Mouse (Mus musculus) gastrocnemius, adult 18-20 months (tissue): ENCODE data around the gene Drd4. TPM values are rescaled to one million over a fixed set of nuclear protein-coding genes. Genes with fewer than 3 reads are reported as not detected.
A peak's percentile ranks its signal among the peaks of the same experiment; 100 is the strongest.
"Not testable (repeated sequence)": the region's sequence is repeated elsewhere in the genome, so short reads cannot be mapped to it uniquely, and the experiment has no call there.

Experiments used
- DNase-seq: peaks from one replicate; pipeline ENCODE4 v3.0.0; 2021; ENCODE audit warnings: low spot score
- long read RNA-seq, 2 experiments: library from polyadenylated mRNA; stranded (forward); transcript quantifications; one replicate each; pipeline ENCODE4 v2.0.0; 2021
- total RNA-seq, 2 experiments: library from RNA; stranded (reverse); gene quantifications; 2 replicates each; pipeline ENCODE4 v1.2.3; 2021

Drd4 gene
- total RNA-seq = not detected
- long read RNA-seq, experiment 1 = 0 reads
- long read RNA-seq, experiment 2 = 0 reads

DNA sequence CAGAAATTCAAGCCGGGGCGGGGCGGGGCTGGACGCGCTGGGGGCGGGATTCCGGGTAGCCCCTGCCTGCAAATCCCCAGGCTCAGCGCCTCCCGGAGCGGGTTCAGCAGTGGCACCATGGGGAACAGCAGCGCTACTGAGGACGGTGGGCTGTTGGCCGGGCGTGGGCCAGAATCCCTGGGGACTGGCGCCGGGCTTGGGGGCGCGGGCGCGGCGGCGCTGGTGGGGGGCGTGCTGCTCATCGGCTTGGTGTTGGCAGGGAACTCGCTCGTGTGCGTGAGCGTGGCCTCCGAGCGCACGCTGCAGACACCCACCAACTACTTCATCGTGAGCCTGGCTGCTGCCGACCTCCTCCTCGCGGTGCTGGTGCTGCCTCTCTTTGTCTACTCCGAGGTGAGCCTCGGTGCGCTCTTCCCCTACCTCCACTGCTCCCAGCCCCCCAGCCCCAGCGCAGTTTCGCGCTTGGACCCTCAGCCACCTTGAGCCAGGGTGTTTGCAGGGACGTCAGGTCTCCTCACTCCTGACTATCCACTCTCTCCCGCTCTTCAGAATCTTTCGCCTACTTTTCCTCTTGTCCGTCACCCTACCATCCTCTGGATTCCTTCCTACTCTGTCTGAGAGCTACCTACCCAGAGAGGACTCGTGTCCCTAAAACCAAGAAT, at the start of gene Drd4:
Gene Drd4 (plus strand): TSS at position 86 of the 662 bp plus-strand sequence.
- DNase-seq = no peak

DNA sequence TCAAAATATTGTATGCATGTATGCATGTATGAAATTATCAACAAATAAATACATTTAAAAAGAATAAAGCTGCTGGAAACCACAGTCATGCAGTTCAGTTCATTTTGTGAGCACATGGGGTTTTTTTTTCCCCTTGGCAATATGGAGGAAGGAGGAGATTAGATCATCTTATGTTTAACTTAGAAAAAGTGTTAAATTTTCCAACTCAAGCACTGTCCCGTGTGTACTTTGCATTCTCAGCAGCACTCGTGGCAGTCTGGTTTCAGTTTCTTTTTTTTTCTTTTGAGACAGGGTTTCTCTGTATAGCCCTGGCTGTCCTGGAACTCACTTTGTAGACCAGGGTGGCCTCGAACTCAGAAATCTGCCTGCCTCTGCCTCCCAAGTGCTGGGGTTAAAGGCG, 41.3 kb upstream of the Drd4 start:
- DNase-seq = not testable (repeated sequence)

DNA sequence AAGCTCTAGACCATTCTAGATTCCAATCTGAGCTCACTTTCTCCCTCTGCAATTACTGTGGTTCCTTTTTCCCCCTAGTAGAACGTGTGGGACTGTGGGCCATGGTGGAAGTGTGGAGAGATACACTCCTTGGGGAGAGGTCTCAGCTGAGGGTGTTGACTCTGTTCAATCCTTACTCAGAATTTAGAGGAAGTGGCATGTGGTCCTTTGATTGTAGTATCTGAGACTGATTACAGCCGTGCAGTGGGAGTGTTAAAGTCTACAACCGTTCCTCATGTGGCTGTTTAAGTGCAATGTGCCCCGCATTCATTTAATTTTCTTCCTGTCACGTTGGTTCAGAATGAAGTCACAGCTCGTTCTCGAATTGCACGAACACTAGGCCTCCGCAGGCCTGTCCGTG, 35.6 kb upstream of the Drd4 start:
- DNase-seq = no peak

DNA sequence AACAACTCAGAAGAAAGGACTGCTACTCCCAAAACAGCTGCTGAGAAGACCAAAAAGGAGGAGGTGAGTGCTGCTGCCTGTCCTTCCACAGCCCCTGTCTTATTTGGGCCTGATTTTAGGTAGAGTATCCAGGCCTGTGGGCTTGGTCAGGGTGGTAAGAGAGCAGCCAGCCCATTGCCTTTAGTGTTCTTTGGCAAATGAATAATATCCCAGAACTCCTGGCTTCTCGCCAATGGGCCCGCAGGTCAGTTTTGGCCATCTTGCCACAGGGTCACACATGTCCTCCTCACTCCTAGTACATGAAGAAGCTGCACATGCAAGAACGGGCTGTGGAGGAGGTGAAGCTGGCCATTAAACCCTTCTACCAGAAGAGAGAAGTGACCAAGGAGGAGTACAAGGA, 30.3 kb upstream of the Drd4 start:
- DNase-seq = no peak

DNA sequence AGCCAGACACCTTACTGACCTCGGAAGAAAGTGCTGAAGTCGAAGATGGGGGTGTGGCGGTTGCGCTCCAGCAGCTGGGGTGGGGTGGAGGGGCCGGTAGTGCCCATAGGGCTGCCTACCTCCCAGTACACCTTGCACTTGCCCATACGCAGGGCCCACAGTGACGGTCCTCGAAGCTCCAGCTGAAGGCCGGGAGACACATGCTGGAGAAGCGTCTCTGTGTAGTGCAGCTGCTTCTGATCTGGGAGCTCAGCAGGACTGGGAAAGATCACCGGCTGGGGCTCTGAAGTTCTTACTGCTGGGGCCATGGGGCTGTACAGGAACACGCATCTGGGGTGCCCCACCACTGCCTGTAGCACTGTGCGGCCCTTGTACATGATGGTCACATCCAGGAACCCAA, 28.2 kb upstream of the Drd4 start:
- DNase-seq = no peak

DNA sequence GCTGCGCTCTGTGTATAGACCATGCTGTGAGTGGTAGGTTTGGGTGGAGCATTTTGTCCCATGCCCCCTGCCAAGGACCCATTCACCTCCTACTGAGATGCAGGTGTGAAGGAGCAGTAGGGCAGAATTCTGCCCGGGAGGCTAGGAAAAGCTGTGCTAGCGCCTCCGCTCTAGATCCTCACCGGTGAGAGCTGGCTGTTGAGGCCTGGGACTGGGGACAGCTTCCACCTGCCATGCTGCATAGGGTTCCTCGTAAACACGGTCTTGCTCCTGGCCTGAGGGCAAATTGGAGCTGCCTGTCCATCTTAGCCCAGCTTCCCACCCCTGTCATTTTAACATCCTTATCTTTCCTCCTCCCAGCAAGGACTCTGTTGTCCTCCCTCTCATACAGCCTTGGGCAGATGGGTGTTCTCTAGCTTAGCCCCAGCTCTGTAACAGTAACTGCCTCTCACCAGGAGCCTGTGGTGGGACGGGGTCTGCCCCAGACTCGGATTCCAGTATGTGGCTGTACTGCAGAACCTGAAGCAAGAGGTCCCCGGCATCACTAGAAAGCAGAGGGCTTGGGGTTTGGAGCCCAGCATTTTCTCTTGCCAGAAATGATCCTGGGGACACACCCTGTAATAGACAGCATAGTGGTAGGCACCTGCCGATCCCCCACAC, 27.6 kb upstream of the Drd4 start:
- no peak for DNase-seq

DNA sequence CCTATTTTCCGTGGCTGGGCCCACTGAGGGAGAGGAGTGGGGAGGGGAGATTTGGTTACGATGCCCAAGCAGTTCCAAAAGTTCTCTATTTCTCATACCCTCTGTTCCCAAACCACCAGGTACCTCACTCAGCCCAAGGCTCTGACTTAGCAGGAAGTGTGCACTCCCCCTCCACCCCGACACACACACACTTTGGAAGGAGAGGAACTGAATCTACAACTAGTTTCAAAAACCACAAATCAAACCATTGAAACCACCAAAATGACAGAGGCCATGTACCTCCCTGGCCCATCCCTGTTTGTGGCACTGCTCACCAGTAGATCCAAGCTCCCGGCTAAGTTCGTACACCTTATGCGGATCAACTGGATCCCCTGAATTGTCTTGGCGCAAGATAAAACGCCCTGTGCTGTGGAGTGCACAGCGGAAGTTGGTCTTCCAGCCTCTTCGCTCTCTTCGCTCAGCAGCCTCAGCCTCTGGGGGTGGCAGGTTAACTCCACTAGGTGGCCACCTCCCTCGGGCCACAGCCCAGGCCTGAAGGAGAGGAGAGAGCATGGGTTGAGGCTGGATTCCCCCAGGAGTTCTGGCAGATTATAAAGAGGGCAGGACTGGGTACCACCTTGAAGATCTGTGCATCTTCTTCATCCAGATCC, 26.9 kb upstream of the Drd4 start:
- peak; percentile 22 for DNase-seq

DNA sequence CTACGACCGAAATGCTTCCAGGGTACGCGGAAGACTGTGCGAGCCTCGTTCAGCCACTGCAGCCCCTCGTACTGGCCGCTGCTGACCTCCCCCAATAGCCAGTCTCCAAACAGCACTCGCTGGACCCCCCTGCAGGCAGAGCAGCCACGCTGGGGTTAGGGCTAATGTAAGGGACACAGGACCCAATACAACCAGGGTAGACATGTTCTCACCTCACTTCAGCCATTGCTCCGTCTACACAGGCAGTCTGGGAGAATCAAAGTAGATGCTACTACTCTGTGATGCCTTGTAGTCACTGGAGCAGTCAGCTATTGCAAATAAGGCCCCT, 26.4 kb upstream of the Drd4 start:
- DNase-seq = no peak

DNA sequence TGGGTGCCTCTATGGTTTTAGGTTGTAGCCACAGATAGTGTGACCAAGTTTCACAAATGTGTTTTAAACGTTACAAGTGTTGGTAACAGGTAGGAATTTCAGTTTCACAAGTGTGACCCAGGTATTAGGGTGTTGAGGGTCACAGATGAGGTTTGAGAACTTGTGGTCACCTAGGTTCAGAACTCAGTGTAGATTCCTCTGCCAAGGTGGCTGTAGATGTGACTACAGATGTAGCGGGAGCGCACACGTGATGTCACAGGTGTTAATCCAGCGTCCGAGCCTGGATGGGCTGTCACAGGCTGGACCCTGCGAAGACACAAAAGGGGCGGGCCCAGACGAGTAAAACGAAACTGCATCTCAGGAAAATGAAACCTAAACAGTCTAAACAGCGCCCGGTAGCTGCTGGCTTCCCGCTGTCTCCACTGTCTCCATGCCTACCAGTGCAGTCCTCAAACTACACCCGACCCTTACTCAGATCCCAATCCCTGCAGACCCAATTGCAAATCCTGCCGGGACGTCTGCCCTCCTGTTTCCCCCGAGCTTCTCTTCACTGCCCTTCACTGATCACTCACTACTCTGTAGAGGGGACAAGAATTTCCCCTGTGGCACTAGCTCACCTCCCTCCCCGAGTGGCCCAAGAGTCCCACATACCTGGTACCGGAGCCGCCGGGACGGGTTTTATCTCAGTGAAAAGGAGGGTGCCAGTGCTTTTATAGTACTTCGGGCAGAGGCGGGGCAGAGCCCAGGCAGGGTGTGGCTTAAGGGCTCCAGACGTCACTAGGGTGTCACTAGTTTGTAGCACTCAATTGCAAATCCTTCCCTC, 25.9 kb upstream of the Drd4 start, which contains the start of gene Irf7:
Gene Irf7 (minus strand): TSS at position 743 of the 823 bp plus-strand sequence.
- peak; percentile 68 for DNase-seq

DNA sequence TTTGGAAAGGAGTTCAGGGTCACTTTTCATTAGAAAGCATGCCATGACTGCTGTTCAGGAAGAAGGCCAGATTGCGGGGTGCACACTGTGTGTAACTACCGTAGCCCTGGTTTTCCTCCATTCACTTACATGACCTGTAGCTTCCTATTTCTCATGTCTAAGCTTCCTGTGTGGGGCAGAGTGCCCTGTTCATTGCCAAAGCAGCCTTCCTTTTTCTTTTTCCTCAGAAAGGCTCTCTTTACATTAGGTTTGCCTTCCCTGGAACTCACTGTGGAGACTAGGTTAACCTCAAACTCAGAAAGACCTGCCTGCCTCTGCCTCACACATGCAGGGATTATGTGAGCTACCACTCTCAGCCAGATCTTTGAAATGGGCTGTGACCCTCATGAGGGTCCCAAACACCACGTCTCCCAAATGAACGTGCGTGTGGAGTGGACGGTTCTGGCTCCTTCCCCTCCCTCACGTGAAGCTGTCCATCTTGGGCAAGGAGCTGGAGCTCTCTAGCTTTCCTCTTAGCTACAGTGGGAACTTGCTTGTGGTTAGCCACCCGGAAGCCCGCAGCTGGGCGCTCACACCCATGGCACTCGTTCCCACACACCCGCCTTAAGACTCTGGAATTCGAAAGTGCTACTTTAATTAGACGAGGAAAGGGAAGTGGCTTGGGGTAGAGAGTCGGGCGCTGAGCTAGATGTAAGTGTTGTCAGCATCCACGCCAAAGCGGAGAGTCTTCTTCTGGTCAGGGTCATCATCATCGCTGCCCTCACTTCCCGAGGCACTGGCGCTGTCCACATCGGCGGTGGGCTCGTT, 23.1 kb upstream of the Drd4 start:
- DNase-seq = no peak

DNA sequence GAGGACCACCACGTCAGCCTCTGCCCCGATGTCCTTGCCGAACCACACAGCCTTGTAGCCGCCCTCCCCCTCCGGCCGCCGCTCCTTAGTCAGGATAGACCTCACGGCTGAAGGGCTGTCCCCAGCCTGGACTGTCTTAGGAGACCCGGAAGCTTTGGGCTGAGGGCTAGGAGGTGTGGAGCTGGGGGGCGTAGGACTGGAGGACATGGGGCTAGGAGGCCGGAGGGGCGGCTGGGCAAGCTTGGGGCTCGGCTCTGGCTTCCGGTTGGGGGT, 22.6 kb upstream of the Drd4 start:
- no peak for DNase-seq

DNA sequence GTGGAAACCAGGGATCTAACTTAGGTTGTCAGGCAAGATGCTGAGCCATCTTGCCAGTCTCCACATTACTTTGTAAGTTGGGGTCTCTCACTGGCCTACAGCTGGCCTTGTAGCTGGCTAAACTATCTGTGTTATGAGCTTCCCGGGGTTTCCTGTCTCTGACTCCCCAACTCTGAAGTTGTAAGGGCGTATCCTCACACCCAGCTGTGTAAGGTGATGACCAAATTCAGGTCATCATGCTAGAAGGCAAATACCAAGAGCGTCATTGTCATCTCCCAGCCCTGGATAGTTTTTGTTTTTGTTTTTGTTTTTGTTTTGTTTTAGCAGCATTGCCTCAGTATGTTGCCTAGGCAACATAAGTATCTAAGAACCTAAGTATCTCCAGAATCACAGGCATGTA, 21.2 kb upstream of the Drd4 start:
- DNase-seq = no peak

DNA sequence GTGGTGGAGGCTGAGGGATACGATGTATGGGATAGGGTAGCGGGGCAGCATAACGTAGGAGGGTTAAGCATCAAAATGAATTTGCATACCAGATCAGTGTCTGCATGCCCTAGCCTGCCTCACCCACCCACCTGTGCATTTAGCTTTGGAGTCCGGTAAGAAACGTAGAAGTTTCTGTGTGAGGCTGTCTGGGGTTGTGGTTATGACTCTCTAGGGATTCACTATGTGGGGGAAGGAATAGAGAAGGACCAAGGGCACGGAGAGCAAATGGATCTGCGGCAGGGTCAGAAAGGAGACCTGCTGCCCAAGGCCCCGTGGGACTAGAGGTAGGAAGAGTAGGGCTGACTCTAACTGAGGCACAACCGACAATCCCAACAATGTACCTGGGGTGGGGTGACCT, 16.4 kb upstream of the Drd4 start:
- no peak for DNase-seq

DNA sequence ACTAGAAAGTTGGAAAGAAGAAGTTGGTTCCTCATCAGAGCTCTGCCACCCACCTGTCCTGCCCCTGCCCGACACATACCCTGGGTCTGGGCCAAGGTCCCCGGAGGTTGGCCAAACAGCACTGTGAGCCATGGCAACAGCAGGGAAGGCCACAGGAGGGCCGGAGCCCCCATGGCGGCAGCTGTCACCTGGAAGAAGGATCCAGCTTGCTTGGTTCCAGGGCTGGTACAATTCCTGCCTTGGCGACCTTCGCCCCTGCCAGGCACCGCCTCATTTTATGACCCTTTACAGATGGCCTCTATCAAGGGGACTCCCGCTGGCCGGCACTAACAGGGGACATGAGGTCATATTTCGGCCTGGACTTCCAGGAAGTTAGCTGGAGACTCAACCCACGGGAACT, 15.3 kb upstream of the Drd4 start, which contains the start of gene Cdhr5:
Gene Cdhr5 (minus strand): TSS at position 241 of the 400 bp plus-strand sequence.
- no peak for DNase-seq

DNA sequence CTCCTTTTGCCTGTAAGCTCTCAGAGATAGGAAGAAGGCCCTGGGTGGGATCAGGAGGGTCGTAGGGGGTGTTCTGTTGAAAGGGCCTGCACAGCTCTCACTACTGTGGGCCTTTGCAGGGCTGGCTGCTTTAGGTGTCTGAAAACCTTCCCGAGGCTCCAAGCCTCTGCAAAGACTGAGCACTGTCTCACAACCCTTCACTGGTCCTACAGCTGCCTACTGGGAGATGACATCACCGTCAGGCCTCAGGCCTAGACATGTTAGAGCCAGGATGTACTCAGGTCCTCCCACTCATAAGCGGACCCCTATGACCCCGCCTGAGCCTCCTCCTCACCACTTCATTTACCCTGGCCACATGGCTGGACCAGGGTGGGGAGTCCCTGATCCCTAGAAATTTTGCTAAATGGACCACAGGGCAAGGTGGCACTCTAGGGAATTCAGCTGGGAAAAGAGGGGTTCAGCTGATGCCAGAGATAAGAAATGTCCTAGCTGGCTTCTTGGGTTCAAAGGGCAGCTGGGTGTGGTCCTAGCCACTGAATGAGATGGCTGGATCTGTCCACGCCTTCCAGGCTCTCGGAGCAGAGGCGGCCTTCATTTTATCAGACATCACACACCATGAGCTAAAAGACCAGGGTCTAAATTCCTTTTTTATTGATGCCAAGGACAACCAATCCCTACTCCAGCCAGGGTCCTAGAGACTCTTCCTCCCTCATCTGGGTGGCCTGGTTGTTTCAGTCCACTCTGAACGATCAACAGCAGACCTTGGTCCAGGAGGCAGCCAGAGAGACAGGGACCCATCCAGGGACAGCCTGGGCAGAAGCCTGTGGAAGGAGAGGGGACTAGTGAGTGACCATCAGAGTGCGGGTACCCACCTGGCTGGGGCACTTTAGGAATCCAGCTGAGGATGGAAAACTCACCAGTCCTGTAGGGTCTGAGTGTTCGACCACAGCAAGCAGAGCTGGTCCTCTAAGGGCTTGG, 13.8 kb upstream of the Drd4 start:
- DNase-seq = no peak

DNA sequence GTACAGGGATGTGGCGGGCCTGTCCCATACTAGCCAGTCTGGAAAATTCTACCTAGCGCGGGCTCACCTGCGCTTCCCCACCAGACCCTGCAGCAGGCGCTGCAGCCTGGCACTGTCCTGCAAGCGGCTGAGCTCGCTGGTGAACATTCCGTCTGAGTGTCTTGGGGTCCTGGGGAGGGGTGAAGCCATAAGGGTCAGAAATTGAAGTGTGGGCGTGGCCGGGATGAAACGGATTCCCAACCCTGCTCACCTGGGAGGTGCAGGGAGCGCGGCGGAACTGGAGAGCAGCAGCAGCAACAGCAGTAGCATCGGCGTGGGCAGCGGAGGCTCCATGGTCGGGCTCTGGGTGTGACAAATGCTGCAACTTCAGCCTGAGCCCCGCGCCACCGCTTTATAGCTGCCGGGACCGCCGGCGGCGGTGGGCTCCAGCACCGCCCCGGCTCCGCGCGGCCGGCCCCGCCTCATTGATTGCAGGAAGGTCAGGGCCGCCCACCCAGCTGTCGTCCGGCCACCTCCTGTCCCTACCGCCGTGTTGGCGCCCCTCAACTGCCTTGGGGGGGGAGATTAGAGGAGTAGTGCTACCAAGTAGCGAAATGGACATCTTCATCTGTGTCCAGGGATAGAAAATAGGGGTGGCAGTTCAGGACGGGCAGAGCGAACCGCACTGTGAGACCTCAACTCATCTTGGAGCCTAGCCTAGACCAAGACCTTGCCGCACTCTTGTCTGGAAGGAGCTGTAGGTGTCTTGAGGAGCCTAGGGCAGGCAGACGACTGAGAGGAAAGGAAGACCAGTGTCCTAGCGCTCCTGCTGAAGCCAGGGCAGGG, 12.8 kb upstream of the Drd4 start, which contains the start of gene Sct:
Gene Sct (minus strand): TSS at position 368 of the 825 bp plus-strand sequence.
- no peak for DNase-seq

DNA sequence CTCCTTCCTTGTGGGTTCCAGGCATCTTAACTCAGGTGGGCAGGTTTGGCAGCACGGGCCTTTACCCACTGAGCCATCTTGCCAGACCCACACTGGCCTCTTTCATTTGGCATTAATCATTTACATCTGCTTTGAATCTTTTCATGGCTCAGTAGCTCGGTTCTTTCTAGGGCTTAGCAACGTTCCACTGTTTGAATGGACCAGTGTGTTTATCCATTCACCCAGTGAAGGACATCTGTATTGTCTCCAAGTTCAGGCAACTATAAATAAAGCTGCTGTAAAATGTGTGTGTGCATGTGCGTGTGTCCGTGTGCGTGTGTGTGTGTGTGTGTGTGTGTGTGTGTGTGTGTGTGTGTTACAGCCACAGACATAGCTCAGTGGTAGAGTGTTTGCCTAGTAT, 10.4 kb upstream of the Drd4 start:
- no peak for DNase-seq

DNA sequence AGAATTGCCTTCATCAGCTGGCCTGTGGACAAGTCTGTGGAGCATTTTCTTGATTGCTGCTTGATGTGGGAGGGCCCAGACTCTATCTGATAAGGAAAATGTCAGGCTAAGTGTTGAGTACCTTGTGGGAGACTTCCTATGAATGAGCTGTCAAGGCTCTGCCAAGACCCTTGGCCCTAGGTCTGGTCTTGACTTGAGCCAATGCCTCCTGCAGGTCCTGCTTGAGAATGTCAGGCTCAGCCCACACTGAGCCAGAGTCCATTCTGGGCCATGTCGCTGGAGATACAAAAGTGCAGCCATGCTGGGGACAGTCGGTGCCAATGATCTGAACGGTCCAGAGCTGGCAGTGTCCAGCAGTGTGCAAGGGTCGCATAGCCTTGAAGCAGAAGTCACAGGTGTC, 9.1 kb upstream of the Drd4 start:
- DNase-seq = no peak

DNA sequence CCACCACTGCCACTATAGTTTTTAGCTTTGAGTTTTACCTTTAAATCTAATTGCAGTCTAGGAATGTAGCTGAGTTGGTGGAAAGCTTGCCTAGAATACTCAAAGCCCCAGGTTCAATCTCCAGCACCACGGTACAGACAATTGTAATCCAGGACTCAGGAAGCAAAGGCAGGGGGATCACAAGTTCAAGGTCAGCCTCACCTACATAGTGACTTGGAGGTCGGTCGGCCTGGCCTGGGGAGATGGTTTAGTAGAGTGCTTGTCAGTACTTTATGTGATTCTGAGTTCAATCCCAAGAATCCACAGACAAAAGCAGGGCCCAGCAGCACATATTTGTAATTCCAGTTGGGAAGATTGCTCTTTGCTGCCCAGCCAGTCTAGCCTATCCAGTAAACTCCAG, 3.8 kb upstream of the Drd4 start:
- no peak for DNase-seq
